Mouse (Mus musculus): ENCODE data around the gene Vmn2r40.
"Not testable (repeated sequence)": the region's sequence is repeated elsewhere in the genome, so short reads cannot be mapped to it uniquely, and the experiment has no call there.

Vmn2r40 gene

GRCm38 (mm10) chr7:8931335-8931734, at the start of gene Vmn2r40:
Gene Vmn2r40, minus strand, starts transcription at chr7:8931435.
- DNase-seq = not testable (repeated sequence)
